Mouse (Mus musculus): ENCODE data around the gene Tmem50a.
"Not testable (repeated sequence)": the region's sequence is repeated elsewhere in the genome, so short reads cannot be mapped to it uniquely, and the experiment has no call there.

Gene Tmem50a

DNA sequence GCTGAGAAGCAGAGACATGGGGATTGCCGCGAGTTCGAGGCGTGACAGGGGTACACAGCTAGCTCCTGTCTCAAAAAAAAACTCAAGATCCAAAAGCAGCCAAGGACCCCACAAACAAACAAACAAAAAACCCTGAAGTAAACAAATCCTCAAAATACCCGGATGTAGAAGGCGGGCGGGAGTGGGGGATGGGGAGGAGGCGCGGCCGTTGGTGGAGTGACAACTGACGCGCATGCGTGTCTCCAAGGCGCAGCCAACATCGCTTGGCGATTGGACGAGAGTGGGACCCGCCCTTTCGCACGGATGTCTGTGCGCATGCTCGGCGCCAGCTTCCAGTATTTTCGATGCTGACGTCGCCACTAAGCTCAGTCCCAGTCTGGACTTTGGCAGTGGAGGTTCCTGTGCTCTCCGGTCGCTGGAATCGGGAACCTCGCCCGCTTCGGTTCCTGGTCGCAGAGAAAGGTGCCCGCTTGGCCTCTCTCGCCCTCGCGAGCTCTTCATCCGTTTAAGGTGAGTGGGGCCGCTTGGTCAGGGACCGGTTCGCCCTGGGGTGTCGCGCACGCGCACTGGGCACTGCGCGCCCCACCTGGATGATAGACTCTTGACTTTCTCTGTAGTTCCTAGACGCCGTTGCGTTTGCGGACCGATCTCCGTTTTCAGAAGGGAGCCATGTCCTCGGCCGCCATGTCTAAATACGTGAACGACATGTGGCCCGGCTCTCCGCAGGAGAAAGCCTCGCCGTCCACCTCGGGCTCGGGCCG lies 8.6 kb upstream of the Tmem50a start, which contains the start of gene Rsrp1:
Gene Rsrp1 (plus strand): TSS at position 335 of the 761 bp plus-strand sequence.
- peak; percentile 97 to 98 for DNase-seq (ENCODE audit: low spot score in 2 of 2)

DNA sequence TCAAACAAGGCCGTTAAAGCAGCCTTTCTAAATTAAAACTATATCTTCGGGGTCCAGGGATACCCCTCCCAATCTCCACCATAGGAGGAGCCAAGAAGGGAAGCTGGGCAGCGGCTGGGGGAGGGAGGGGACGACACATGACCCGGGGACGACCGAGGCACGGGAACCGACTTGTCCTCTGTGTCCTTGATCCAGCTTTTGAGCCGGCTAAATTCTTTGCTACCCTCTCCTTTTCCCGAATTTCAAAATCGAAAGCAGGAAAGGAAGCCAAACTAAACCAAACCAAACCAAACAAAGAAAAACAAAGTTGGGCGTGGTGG lies 8.1 kb upstream of the Tmem50a start:
- DNase-seq (ENCODE audit: low spot score in 2 of 2): peak; percentile 42 to 48

DNA sequence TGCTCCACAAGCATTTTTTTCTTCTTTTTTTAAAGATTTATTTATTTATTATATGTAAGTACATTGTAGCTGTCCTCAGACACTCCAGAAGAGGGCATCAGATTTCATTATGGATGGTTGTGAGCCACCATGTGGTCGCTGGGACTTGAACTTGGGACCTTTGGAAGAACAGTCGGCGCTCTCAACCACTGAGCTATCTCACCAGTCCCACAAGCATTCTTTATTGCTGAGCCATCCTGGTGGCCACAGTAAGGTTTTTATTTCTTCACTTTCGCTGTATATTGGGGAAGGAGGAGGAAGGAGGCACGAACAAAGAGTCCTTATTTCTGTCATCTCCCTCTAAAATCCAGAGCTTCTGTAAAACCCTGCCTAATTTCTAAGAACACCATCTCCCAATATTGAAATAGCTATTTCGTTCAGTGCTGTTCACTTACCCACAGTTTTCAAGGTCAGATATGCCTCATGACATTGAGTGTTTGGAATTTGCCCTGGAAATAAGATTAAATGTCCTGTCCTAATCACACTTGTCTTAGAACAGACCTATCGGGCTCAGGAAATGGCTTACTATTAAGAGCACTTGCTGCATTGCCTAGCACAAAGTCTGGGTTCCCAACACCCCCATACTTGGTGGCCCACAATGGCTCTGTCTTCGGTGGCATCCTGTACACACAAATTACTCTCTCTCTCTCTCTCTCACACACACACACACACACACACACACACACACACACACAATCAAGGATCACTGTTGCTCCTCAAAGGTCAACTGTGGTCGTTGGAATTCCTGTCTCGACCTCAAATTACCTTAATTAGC lies 7.5 kb upstream of the Tmem50a start:
- no peak for DNase-seq (ENCODE audit: low spot score in 2 of 2)

DNA sequence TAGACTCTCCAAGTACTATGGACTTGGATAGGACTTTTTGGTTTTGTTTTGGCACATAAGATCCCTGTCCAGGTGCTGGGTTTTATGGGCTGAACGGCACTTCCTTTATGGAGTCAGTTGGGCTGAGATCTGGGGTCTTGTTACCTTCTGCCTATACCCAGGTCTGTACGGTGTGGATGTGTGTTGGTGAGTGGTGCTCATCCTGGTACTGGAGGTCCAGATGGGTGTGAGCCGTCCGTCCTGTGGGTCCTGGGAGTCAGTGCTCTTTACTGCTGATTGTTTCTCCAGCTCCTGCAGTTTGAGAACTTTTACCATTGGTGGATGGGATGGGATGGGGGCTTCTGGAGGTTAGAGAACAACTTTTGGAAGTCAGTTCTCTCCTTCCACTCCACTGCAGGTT lies 6.9 kb upstream of the Tmem50a start:
- no peak for DNase-seq (ENCODE audit: low spot score in 2 of 2)

DNA sequence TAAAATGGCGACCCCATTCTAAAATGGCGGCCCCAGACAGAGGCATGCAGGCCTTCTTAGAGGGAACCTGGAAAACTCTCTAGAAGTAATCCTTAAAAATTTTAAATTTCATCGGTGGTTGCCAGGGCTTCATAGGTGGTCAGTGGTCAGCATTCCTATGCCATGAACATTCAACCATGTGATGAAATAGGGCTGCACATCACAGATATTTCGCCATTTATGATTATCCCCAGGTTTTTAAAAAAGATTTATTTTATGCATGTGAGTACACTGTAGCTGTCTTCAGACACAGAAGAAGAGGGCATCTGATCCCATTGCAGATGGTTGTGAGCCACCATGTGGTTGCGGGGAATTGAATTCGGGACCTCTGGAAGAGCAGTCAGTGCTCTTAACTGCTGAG lies 5.8 kb upstream of the Tmem50a start:
- DNase-seq (ENCODE audit: low spot score in 2 of 2): no peak

DNA sequence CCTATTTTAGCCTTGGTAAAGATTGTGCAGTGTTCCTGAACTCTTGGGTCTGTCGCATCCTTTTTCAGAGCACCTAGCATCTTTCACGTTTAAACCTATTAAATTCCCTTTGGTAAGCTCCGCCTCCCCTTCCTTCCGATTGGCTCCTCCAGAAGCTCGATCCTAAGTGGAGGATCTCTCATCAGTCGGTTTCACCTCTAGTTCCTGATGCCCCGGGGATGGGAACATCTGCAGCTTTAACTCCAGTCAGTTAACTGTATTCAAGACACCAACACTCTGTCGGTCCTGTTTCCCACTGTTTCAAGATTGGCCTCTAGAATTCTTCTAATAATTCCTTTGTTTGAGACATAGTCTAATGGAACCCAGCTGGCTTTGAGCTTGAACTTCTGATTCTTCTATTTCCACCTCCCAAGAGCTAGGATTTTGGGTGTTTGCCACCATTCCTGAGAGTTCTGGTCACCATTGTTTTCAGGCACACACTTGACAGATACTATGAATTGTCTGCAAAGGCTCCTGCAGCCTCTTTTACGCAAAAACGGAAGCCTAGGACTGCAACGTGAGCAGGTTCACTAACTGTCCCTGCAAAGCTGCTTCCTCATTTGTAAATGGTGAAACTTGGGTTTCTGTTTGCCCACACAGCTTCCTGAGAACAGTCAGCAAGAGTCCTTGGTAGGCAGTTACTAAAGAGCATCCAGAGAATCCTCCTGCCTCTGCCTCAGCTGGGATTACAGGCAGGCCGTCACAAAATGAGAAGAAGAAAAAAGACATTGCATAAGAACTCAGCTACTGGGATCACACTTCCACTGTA lies 5.1 kb upstream of the Tmem50a start:
- DNase-seq (ENCODE audit: low spot score in 2 of 2): no peak

DNA sequence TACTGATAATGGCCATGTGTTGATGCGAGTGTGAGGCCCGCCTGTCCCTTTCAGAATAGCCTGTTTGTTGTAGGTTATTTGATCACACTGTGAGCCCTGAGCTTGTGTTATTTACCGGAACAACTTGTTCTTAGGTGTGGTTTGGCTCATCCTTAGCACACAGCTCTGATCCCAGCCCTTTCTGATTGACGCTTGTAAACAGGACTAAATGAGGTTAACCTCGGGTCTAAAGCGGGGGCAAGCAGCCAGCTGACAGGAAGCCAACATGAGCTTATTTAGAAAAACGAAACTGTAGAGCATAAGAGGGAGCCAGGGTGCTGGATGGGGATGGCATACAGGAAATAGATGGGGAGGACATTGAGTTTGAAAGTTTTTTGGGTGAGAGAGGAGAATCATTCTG lies 3.6 kb upstream of the Tmem50a start:
- DNase-seq (ENCODE audit: low spot score in 2 of 2): no peak

DNA sequence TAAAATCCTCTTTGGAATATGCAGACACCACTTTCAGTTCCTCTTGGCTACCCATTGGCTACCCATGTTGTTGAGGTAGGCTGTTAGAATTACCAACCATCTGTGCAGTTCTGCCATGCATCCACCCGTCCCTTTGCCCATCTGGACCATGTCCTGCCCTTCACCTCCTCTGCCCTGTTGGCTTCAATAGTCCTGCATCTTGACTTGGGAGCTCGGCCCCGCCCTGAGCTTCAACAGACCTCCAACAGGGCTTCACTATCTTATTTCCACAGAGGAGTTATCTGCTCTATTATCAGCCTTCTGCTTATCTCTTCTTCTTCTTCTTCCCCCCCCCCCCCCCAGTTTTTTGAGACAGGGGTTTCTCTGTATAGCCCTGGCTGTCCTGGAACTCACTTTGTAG lies 2.4 kb upstream of the Tmem50a start:
- DNase-seq (ENCODE audit: low spot score in 2 of 2): no peak

DNA sequence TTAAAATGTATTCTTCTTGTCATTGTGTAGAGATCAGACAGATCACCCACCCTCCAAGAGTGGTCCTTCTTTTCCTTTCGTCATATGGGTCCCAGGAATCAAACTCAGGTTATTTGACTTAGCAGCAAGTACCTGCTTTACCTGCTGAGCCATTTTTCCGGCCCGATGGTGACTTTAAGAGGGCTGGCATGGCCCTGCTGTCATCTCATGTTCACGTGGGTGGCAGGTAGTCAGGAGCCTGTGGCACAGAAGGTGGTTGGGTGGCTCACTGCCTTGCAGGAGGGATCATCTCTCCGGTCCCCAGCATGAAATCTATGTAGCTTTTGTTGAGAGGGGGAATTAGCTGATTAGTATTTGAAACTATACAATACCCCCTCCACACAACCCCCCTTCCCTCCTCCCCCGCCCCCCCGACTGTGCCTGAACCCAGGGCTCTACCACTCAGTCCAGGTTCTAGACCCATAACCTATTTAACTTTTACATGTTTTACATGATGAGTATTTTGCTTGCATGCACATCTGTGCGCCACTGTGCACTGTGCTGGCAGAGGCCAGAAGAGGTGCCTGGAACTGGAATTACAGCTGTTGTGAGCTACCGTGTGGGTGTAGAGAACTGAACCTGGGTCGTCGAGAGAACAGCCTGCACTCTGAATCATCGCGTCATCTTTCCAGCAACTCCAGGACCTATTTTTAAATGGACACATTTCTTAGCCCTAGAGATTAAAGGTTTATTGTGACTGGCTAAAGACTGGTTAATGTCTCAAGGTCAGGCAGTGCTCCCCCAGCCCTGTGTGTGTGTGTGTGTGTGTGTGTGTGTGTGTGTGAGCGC lies 613 bp upstream of the Tmem50a start:
- no peak for DNase-seq (ENCODE audit: low spot score in 2 of 2)

DNA sequence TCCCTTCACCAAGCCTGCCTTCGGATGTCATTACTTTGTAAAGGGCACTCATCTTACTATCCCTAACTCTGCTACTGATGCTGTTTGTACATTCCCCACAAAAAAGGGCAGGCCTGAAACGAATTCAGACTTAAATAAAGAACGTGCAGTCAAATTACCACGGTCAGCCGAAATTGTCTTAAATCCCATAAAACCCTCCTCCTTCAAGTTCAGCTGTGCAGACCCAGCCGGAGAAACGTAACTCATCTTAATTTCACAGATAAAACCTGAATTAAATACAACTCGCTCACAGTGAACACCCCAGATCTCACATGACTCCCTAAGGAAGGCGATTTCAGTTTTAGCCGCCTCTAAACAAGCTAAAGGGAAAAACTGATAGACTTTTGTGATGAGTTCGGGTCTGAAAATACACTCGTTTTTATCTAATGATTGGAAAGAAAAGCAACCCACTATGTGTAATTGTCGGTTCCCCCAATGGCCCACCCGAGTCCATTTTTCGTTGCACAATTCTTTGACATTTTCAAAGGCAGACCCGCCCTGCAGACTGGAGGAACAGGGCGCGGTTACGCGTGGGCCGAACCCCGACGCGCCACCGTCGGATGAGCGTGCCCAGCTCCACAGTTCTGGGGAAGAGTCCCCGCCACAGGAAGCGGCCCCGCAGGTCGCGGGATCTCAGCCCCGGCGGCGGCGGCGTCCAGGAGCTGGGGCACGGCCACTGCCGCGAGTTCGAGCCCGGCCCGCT lies 531 bp downstream of the Tmem50a start:
- no peak for DNase-seq (ENCODE audit: low spot score in 2 of 2)

DNA sequence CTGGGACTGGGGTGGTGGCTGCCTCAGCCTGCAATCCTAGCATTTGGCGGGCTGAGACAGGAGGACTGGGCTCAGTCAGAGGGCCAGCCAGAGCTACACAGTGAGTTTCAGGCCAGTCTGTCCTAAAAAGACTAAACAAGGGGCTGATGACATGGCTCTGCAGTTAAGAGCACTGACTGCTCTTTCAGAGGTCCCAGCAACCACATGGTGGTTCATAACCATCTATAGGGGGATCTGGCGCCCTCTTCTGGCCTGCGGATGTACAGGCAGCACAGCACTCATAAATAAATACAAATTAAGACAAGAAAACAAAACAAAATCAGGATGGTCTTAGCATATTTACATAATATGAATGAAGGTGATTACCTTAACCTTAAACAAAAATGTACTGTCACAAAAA lies 1.4 kb downstream of the Tmem50a start:
- DNase-seq (ENCODE audit: low spot score in 2 of 2): no peak

DNA sequence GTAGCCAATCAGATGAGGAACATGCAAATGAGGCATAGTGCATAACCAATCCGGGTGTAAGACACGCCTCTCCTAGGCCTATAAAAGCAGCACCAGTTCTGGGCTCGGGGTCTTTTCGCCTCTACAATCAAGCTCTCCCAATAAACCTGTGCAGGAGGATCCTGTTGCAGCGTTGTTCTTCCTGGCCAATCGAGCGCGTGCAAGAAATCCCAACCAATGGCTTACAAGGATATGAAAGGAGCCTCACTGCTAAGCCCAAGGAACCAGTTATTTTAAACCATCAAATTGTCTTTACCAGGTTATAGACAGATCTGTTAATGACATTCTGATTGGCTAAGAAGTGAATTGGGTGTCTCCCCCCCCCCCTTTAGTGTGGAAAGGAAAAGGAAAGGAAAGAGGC lies 3.4 kb downstream of the Tmem50a start:
- DNase-seq (ENCODE audit: low spot score in 2 of 2): not testable (repeated sequence)

DNA sequence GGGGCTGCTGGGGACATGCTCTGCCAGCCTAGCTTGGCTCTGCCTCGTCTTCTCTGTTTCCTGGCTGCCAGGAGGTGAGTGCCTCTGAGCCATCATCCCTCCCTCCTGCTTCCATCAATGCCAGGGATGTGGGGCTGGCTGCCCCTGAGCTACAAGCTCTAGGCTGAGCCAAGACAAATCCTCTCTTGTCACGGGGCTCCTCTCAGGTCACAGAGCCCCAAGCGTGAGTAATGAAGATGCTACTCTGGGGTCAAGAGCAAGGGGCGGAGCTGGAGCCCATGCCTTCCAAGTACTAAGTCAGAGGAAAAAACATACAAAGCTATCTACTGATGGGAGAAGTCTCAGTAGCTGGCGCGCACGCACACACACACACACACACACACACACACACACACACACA lies 11.8 kb downstream of the Tmem50a start:
- no peak for DNase-seq (ENCODE audit: low spot score in 2 of 2)

DNA sequence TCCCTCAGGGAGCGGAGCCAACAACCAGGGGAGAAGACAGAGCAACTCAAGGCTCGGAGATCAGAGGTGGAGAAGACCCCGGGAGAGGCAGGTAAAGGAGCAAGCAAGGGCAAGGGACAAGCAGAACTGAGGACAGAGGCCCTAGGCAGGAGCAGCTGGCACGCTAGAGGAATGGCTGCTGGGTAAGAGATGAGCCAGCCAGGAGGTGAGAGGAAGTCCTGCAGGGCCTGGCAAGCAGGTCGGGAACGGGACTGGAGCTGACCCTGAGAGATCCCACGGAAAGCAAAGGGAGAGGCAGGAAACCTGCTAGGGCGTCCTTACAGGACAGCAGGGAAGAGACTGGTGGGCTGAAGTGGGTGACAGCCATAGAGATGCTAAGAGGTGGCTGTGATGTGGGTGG lies 13.7 kb downstream of the Tmem50a start:
- no peak for DNase-seq (ENCODE audit: low spot score in 2 of 2)

DNA sequence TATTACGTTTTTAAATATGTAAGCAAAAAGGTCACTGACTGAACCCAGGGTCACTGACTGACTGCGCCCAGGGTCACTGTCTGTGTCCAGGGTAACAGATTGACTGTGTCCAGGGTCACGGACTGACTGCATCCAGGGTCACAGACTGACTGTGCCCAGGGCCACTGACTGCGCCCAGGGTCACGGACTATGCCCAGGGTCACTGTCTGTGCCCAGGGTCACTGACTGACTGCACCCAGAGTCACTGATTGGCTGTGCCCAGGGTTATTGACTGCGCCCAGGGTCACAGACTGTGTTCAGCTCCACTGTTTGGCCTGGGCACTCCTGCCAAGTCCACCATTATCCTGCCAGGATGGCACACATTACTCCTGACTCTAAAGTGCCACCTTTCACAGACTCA lies 17.6 kb downstream of the Tmem50a start:
- DNase-seq (ENCODE audit: low spot score in 2 of 2): no peak

DNA sequence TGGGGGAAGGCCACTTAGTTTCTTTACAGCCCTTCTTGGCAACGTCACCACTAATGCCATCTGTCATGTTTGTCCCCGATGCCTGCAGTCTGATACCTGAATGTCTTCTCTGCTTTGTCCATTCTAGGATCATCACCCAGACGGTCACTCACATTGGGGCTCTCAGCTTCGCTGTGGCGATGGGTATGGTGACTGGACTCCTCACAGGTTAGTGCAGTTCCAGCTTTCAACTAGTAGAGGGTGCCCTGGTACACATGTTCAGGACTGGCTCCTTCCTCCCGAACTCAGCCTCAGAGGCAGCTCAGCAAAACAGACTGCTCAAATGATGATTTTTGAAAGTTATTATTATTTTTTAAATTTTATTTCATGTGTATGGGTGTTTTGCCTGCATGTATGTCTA lies 22.7 kb downstream of the Tmem50a start:
- DNase-seq (ENCODE audit: low spot score in 2 of 2): peak in 1 of 2 experiments; percentile 56

DNA sequence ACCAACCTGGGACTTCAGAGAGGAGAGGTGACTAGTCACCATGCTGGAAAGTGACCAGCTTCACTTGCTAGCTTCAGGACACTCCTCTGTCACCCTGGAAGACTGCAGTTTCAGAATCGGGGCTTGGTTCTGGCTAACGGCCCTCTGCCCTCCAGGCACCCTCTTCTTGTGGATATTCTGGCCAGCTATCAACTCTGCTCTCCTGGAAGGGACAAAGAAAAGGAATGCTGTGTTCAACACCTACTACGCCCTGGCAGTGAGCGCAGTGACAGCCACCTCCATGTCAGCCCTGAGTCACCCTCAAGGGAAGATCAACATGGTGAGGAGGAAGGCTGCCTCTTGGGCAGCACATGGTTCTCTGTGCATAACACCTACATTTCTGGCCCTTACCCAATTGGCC lies 30.5 kb downstream of the Tmem50a start:
- DNase-seq (ENCODE audit: low spot score in 2 of 2): no peak

DNA sequence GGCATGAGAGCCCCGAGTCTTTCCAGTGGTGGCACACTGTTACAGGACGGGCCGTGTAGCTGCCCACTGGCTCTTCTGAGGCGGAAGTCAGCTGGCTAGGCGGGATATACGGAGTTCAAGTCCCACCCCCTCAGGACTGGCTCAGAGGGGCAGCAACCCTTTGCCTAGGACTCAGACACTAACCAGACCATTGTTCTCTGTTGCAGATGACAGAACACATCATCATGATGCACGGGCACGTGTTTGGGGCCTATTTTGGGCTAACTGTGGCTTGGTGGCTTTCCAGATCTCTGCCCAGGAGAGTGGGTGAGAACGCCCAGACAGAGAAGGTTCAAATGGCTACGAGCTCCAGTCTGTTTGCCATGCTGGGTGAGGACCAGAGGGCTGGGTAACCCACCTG lies 31.0 kb downstream of the Tmem50a start:
- no peak for DNase-seq (ENCODE audit: low spot score in 2 of 2)

DNA sequence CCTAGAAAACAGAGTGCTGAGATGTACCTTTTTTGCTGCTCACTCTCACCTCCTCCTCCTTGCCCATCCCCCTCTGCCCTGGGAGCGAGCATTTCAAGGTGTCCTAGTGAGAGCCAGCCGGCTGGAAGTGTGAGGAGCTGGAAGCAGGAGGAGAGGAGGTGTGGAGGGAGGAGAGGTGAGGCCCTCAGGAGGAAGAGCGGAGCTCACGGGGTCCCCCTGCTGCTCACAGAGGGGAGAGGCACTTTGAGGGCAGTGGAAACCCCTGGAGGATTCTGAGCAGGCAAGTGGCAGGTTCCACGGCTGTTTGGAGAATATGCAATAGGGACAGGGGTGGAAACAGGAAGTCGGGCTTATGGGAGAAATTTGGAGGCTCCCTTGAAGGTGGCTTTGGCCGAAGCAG lies 31.6 kb downstream of the Tmem50a start:
- no peak for DNase-seq (ENCODE audit: low spot score in 2 of 2)

DNA sequence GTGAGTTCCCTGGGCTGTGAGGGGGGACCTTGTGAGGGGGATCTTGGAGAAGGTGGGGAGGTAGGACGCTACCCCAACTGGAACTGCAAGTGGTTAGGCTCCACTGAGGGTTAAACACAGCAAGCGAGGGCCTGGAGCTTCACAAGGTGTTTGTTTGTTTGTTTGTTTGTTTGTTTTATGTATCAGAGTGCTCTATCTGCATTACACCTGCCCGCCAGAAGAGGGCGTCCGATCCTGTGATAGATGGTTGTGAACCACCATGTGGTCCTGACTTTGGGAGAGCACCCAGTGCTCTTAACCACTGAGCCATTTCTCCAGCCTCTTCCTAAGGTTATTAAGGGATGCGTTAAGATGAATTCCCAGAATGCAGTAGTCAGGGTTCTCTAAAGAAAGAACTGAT lies 34.8 kb downstream of the Tmem50a start:
- no peak for DNase-seq (ENCODE audit: low spot score in 2 of 2)

DNA sequence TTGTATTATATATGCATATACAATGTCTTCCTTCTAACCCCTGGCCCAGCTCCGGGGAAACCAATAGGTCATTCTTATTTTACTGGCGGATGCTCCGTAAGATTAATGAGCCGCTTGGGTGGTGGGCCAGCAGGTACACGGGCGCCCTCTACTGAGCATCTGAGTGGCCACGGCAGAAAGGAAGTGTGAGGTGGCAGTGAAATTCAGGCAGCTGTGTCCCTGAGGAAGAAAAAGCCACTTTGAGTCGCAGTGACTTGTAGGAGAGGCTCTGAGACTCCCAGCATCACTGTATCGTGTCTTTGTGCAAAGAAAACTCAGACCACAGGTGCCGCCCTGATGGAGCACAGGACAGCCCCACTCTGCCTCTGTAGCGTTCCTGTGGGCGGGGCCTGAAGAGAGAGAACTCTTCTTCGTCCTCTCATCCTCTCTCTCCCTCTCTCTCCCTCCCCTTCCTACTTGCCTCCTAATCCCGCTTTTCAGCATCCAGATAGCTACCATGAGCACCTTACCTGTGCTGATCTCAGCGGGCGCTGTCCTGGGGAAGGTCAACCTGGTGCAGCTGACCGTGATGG lies 35.3 kb downstream of the Tmem50a start:
- DNase-seq (ENCODE audit: low spot score in 2 of 2): peak; percentile 28 to 64
